Mouse (Mus musculus): ENCODE data around the gene Clcnkb. TPM values are rescaled to one million over a fixed set of nuclear protein-coding genes. Genes with fewer than 3 reads are reported as not detected.
A peak's percentile ranks its signal among the peaks of the same experiment; 100 is the strongest.

Clcnkb gene
- total RNA-seq, 2 experiments from 2014 or later: 0.40 TPM; not detected in 1

DNA sequence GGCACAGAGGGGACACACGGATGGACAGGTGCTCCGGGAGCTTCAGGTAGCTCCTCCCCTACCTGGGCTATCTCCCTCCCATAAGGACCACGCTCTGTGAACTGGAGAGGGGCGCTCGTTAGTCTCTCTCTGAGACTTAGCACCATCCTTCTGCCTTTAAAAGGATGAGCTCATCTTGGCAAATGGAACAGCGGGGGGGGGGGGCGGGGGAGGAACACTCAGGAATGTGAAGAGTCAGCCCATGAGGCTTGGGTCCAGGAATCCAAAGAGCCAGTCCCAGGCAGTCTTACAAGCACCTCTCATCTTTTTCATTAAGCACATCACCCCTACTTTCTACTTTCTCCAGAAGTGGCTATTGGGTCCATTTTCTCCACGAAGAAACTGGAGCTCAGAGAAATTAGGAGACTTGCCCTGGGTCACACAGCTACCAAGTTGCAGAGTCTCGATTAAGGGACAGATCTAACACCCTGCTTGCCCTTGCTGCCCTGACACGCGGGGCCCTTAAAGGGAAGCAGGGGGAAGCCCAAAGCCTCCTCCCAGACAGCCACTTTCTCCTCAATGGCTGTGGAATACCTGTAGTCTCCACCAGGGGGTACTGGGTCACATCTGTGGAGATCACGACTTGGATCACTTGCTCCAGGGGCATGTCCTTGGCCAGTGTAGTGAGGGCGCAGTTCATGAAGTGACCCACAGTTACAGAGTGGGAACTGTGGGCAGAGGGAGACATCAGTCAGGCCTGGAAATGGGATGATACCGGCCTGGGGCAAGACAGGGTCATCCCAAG, 9.1 kb downstream of the Clcnkb start:
- peak; percentile 73 for DNase-seq (ENCODE audit: low spot score)

DNA sequence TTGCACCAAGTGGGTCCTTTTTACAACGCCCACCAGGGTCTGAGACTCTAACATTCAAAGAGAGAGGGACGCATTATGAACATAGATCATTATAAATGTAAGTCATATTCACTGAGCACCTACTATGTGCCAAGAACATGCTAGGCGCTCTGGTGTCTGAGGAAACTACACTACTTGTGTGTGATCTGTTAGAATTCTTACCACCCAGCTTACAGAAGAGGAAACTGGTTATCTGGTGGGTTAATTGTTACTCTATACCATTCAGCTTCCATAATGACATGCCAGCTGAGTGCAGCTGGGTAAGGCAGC, 10.5 kb downstream of the Clcnkb start:
- no peak for DNase-seq (ENCODE audit: low spot score)

DNA sequence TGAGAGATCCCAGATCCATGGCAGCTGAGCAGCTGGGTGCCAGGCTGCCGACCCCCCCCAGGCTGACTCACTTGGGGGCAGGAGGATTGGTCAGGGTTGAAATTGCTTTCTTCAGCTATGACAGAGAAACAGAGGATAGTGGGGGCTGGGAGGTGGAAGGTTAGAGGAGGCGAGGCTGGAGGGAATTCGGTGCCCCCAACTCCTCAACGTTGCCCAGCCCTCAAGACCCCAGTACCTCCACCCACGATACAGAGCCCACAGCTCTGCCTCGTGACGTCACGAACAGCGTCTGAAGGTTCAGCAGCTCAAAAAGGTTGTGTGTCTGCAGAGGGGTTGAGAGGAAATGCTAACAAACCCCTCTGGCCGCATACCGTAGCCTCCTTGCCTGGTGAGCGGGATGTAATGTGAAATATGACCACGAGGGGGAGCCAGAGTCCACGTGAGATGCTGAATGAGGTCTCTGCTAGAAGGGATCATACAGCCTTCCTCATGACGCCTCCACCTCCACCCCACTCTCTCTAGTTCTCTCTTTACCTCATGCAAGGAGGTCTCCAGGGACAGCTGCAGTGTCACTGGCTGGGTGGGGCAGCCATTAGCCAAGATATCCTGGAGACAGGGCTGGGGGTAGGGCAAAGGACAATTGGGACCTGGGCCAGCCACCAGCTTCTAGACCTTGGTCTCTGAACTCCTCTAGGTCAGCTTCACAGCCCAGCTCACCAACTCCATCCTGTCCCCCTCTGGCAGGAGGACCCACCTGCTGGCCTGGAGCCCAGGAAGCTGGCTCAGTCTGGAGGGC, 11.1 kb downstream of the Clcnkb start:
- peak; percentile 90 for DNase-seq (ENCODE audit: low spot score)

DNA sequence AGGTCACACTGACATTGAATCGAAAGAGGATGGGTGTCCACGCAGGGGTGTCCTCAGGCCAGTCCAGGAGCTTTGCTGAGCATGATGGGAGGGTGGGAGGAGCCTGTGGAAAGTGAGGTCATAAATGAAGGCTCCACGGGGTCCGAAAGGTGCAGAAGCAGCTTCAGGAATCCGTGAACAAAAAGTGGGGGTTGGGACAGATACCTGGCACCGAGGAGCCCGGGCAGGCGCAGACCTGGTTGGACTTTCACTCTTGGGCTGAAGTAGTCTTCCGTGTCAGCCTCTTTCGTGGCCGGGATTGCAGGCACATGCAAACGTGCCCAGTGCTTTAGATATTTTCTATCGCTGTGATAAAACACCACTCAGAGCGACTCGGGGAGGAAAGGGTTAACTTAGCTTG, 15.6 kb downstream of the Clcnkb start:
- DNase-seq (ENCODE audit: low spot score): no peak

DNA sequence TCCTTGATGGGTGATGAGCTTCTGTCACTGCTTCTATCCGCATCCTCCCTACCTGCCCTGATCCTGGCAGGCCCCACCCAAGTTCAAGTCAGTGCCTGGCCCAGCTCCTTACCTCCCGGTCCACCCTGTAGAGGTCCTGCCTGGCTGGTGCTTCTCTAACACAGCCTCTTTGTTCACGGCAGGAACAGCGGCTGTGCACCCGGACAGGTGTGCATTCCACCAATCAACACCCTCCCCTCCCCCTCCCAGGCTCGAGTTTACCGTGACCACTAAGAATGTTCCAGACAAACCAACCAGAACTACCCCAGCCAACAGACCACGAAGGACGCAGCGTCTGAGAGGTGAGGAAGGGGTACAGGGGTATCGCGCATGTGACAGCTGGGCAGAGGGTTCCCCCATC, 17.3 kb downstream of the Clcnkb start, which contains the start of gene Clcnka:
Gene Clcnka (minus strand): TSS at position 180 of the 400 bp plus-strand sequence.
- DNase-seq (ENCODE audit: low spot score): no peak

DNA sequence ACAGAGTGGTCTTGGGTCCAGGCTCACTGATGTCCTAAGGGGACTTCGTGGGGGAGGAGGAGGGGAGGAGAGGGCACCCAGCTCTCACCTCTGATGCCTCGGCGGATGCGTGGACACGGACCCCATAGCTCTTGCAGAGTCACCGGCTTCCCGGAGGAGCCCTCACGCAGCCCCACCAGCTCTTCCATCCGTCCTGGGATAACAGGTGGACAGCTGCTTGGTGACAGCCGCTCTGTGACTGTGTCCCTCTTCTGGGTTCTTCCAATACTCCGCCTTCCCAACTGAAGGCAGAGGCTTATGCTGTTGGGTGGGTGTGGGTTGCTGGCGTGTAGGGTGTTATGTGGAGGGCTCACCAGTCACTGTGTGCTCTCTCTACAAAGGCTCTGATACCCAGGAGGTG, 18.0 kb downstream of the Clcnkb start:
- DNase-seq (ENCODE audit: low spot score): no peak

DNA sequence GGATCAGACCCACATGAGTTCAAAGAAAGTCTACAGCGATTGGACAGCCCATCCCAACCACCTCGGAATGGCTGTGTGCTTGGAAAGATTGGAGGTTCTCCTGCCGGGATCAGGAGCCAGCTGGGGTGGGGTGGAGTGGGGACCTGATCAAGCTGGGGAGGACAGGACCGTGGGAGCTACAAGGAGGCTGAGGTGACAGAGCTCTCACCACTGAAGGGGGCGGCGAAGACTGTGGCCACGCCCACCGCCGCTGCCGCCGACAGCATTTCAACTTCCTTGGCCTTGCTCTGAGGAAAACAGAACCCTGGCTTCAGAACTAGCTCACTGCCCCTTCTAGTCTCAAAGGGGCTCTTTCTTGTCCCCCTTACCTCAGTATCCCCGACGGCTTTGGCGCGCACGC, 21.1 kb downstream of the Clcnkb start:
- DNase-seq (ENCODE audit: low spot score): no peak

DNA sequence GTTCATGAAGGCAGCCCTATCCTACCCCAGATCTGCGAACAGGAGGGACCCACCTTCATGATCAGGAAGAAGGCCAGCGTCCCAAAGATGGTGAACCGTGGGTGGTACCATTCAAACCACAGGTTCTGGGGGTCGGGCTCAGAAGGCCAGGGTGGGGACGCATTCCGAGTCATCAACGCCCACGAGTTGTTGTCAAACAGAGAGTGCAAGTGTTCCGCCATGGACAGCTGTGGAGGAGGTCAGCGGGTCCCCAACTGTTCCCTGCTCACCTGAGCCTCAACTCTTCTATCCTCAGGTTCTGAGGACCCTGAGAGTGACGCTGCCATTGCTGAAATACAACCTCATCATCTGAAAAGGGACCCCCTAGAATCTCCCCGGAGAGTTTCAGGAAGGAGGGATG, 24.5 kb downstream of the Clcnkb start:
- no peak for DNase-seq (ENCODE audit: low spot score)

DNA sequence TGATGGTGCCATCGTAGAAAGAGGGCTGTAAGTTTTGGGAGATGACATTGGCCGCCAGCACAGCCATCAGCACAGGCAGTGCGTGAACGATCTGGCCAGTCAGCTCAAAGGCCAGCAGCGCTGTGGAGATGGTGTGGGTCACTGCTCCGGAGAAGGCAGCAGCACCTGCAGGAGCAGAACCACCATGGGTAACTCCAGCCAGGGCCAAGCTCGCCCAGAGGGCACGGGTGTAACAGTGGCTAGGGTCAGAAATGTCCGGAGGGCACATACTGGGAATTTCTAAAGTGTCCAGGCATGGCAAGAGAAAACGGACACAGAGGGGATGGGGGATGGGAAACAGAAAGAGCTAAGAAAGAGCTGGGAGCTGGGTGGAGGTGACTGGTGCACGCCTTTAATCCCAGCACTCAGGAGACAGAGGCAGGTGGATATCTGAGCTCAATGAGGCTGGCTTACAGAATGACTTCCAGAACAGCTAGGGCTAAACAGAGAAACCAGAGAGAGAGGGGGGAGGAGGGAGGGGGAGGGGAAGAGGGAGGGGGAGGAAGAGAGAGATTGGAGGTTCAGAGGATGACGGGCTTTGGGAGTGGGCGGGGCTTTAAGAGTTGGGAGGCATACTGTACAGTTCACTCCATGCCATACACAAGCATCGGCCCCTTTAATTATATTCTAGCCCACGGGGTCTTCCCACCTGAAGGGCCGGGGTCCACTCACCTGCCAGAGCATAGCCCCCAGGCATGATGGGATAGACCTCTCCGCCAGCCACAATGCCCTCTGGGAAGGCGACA, 26.3 kb downstream of the Clcnkb start:
- no peak for DNase-seq (ENCODE audit: low spot score)

DNA sequence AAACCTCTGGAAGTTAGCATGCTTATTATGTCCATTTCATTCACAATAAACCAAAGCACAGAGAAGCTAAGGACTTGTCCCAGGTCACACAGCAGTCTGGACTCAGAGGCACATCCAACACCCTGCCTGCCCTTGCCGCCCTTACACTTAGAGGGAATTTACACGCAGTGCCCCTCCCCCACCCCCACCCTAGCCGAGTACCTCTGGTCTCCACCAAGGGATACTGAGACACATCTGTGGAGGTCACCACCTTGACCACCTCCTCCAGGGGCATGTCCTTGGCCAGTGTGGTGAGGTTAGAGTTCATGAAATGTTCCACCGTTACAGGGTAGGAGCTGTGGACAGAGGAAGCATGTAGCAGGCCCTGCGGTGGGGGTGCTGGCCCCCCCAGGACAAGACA, 27.9 kb downstream of the Clcnkb start:
- DNase-seq (ENCODE audit: low spot score): no peak

DNA sequence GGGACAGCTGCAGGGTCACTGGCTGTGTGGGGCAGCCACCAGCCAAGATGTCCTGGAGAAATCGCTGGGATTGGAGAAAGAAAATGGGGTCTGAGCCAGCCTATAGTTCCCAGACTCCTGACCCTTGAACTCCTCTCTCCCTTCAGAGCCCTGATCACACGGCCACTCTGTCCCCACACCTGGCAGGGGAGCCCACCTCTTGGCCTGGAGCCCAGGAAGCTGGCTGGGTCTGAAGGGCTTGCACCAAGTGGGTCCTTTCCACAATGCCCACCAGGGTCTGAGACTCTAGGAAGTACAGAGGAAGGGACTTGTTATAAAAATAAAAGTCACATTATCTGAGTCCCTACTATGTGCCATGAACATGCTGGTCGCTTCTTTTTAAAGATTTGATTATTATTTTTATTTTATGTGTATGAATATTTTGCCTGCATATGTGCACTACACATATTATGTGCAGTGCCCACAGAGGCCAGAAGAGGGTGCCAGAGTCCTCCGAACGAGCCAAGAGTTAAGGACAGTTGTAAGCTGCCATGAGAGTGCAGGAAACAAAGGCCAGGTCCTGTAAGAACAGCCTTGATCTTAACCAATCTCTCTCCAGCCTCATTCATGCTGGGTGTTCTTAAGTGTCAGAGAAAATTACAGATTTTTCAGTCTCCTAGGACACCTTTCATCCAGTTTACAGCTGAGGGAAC, 28.6 kb downstream of the Clcnkb start:
- DNase-seq (ENCODE audit: low spot score): peak; percentile 66

DNA sequence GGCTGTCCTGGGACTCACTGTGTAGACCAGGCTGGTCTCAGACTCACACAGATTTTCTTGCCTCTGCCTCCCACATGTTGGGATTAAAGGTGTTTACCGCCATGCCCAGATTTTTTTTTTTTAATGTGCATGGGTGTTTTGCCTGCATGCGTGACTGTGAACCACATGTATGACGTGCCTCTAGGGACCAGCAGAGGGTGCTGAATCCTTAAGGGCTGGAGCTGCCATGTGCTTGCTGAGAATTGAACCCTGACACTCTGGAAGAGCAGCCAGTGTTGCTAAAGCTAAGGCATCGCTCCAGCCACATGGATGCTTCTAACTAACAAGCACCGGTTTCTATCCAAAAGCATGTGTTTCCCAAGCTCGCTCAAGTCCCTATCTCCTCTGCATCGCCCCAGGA, 29.7 kb downstream of the Clcnkb start:
- no peak for DNase-seq (ENCODE audit: low spot score)

DNA sequence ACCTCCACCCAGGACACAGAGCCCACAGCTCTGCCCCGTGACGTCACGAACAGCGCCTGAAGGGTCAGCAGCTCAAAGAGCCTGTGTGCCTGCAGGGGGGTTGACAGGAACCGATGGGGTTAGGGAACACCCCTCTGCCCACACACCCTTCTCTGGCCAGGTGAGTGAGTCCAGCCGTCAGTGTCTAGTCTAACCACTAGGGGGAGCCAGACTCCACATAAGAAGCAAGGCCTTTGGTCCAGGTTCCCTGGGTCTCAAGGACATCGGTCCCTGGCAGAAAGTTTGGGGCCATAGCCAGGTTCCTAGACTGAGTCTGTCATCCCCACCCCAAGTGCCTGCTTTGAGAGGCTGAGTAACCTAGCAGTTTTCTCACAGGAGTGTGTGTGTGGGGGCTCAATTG, 30.5 kb downstream of the Clcnkb start:
- peak; percentile 56 for DNase-seq (ENCODE audit: low spot score)

DNA sequence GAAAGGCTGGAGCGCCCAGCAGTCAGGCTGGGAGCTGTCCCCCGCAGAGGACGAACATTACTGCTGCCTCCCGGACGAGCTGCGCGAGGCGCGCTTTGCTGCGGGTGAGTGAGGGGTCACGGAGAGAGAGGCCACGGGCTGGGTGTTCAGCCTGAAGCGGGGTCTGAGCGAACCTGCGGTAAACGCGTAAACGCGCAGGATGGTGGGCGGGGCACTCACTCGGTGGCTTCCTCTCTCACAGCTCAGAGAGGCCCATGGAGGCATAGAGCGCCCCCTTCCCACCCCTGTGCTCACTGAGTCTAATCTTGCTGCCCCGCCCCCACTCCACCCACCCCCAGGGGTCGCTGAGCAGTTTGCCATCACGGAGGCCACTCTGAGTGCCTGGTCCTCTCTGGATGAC, 33.4 kb downstream of the Clcnkb start:
- DNase-seq (ENCODE audit: low spot score): no peak

DNA sequence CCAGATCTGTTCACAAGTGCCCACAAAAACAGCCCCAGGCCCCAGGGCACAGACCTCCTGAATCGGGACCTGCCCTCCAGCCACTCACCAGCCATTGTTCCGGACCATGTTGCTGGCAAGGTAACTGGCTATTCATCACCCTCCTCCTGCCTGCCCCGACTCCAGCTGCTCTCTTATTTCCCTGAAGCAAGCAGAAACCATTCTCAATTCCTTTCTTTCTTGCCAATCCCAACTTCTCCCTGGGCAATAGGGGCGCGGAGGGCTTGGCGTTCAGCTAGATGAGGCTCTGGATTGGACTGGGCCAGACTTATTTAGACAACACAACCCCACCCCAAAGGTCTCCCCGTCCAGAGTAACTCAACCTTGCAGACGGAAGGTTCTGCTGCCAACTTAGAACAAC, 36.1 kb downstream of the Clcnkb start:
- no peak for DNase-seq (ENCODE audit: low spot score)

DNA sequence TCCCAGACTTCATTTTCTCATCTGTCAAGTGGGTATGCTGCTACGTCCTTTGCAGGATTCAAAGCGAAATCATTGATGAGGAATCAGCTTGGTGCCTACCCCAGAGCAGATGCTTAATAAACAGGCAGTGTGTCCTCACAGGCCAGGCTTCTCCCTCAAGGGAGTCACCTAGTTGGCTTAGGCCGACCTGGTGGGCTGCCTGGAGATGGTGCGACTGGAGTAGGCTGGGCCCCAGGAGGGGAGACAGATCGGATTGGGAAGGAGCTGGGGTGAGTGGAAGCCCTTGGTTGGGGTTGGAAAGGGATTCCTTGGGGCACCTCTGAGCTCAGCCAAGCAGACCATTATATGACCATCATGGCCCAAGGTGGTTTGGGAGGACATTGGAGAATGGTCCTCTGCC, 43.4 kb downstream of the Clcnkb start:
- no peak for DNase-seq (ENCODE audit: low spot score)

DNA sequence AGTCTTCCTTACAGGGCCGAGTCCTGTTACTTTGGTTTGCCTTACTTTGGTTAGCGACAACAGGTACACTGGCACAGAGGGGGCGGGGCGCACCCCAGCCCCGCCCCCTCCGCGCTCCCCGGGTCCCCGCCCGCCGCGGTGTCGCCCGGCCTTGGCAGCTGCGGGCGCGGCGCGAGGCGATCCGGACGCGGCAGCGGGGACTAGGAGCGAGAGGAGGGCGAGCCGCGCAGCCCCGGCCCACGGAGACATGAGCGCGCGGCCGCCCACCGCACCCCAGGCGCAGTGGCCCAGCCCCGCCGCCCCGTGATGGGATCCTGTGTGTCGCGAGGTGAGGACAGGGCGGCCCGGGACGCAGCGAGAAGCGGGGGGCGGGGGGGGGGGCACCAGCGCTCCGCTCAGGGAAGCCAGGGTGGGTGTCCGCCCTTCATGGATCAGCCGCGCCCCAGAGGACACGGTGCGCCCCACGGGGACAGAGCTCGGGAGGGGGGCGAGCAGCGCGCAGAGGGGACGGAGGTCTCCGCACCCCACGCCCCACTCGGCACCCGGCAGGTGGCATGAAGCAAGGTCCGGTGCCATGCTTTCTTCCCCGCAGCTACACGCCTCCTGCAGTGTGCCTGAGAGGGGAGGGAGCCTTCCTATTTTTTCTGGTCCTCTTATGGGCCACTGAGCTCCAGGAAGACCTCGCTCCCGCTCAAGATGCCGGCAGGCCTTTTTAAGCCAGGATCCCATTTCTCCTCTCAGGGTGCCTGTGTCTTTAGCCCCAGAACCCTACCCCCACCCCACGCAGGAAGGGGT, 47.6 kb downstream of the Clcnkb start, which contains the start of gene Fam131c:
Gene Fam131c (plus strand): TSS at position 224 of the 795 bp plus-strand sequence.
- no peak for DNase-seq (ENCODE audit: low spot score)

DNA sequence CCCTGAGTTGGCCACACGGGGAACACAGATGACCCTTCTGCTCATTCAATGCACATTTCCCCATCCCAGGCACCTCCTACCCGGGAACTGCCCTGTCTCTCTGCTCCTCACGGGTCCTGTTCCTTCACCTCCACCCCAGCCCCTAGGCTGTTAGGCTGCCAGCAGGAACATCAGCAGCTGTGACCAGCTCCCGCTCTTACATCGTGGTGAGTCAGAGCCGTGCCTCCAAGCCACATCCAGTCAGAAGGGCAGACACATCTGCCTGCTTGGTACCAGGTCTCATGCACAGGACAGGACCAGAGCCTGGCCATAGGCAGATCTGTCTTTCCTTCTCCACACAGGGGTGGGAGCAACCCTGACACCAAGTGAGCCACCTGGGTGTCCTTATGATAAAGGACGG, 49.9 kb downstream of the Clcnkb start:
- DNase-seq (ENCODE audit: low spot score): no peak

DNA sequence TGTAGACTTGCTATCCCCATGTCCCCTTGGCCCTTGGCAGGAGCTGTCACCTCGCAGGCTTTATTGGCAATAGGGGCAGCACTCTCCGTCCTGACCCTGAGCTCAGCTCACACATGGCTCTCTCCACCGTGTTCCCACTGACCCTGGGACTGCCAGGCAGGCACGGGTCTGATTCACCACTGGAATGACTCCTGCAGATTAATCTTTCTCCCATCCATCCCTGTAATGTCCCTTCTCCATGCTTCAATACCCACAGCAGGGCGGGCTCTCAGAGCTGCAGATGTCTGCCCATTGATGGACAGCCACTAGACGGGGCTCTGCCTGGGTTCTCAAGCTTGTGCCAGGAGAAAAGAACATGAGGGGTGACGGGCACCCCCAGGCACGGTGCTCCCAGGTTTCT, 50.7 kb downstream of the Clcnkb start:
- DNase-seq (ENCODE audit: low spot score): no peak

DNA sequence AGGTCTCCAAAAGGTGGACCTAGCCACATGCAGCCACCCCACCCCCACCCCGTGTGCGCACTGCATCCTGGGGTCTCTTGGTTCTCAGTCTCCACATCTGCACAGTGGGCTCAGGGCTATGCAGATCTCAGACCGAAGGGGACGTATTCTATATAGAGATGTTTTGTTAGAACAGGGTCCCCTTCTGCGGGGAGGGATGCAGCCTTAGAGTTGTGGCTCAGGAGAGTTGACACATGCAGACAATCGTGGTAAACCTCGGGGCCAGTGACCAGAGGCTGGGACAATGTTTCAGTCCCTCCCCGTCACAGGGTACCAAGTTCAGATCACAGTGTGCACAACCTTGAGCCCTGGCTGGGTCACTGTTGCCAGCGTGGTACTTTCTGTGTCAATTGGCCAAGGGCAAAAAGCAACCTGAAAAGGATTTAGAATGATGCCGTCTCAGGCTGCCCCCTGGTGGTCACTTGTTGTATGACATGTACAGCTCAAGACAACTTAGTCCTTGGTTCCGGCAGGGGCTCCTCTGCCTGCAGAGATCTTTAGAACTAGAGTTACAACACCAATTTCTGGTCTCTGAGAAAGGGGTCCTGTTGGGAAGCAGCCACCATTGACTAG, 52.8 kb downstream of the Clcnkb start:
- peak; percentile 71 for DNase-seq (ENCODE audit: low spot score)
